Mouse (Mus musculus): ENCODE results near the gene Cobll1. TPM values are rescaled to one million over a fixed set of nuclear protein-coding genes. Genes with fewer than 3 reads are reported as not detected.

Gene Cobll1
- polyA plus RNA-seq, 1 experiment from 2014 or later = 3.5 TPM

DNA sequence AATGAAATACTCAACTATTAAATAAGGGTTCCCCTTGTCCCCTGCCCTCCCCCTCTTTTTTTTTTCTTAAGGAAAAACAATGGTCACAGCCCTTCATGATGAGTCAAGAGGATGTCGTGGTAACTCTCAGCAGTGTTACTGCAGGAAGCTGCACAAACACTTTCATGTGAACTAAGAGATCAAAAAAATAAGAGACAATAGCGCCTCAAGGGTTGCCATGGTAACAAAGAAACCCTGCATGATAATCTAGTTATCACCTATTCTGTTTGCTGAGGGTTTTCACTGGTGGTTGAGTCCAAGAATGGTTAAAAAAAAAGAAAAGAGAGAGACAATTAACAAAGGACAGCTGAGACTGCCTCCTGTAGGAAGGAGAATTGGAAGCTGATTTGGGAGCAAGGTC, 56.5 kb downstream of the Cobll1 start:
- H3K36me3 ChIP-seq (replicated peaks) = no peaks in the 10 kb centered on the region
- DNase-seq (ENCODE audit: extremely low spot score, low spot score) = no peak
- WGBS = 40% methylated on average over 2 of the region's 2 CpGs
- H3K27ac ChIP-seq = peak overlapping the region; percentile 85; the same call in 1 of the 2 replicates
- H3K9me3 ChIP-seq = no peaks in the 10 kb centered on the region; the same call in 1 of the 2 replicates
- H3K4me1 ChIP-seq = peaks cover 30% of the 10 kb centered on the region
- H3K27me3 ChIP-seq (ENCODE audit: poor library complexity, severe bottlenecking) = no peaks in the 10 kb centered on the region
- no peak overlapping the region for H3K4me3 ChIP-seq

GRCm38 (mm10) chr2:65181736-65182135, 57.5 kb downstream of the Cobll1 start:
- Histone ChIP-seq H3K4me1 (peaks cover 30% of the 10 kb centered on the region), H3K9me3 (no peaks in the 10 kb centered on the region; the same call in 1 of the 2 replicates), H3K4me3 (no peak overlapping the region), H3K36me3 (replicated peaks) (no peaks in the 10 kb centered on the region), H3K27ac (peak overlapping the region; percentile 85), H3K27me3 (ENCODE audit: poor library complexity, severe bottlenecking) (no peaks in the 10 kb centered on the region)
- WGBS = 82% methylated on average over 8 of the region's 8 CpGs
- DNase-seq (ENCODE audit: extremely low spot score, low spot score) = no peak

- no peaks in the 10 kb centered on the region for H3K27me3 ChIP-seq (ENCODE audit: poor library complexity, severe bottlenecking)
- DNase-seq (ENCODE audit: extremely low spot score, low spot score) = peak; percentile 45
- H3K27ac ChIP-seq = peak overlapping the region; percentile 85
- H3K36me3 ChIP-seq (replicated peaks) = no peaks in the 10 kb centered on the region
- 44% methylated on average over 9 of the region's 9 CpGs for WGBS
- H3K4me3 ChIP-seq = no peak overlapping the region
- H3K9me3 ChIP-seq = no peaks in the 10 kb centered on the region; the same call in 1 of the 2 replicates
- peaks cover 30% of the 10 kb centered on the region for H3K4me1 ChIP-seq
Observed at GRCm38 (mm10) chr2:65181066-65181716, 58.0 kb downstream of the Cobll1 start.

DNA sequence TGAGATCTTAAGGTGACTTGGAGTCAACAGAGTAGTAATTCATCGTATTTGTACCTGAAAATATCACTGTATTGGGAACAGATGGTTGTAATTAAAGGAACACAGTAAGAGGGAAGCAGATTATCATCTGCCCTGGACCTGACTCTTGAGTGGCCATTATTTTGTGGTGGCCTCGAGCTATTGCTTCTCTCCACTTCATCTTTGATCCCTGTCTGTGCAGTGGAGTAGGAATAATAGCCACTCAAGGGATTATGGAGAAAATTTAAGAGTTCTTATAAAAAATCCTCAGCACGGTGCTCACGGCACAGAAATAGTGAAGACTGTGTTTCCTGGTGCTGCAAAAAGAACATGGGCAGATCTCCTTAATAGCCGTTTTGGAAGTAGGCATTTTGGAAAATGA, 63.6 kb downstream of the Cobll1 start:
- Histone ChIP-seq H3K4me3 (no peak overlapping the region), H3K9me3 (no peaks in the 10 kb centered on the region; the same call in 1 of the 2 replicates), H3K27ac (no peak overlapping the region), H3K36me3 (replicated peaks) (no peaks in the 10 kb centered on the region), H3K4me1 (peaks cover 11% of the 10 kb centered on the region), H3K27me3 (ENCODE audit: poor library complexity, severe bottlenecking) (no peaks in the 10 kb centered on the region)
- WGBS = 62% methylated on average over 5 of the region's 5 CpGs
- DNase-seq (ENCODE audit: extremely low spot score, low spot score) = no peak

DNA sequence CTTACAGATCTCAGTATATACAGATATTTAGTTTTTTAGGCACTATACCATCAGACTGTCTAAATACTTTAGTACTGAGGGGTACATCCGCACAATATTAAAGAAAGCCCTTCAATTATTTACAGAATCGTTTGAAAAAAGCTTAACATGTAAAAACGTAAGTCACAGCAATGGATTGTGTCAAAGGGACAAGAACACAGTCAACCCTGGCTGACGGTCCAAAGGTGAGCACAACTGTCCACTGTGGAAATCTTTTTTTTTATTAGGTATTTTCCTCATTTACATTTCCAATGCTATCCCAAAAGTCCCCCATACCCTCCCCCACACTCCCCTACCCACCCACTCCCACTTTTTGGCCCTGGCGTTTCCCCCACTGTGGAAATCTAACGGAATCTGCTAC, 67.1 kb downstream of the Cobll1 start:
- no peaks in the 10 kb centered on the region for H3K36me3 ChIP-seq (replicated peaks)
- 93% methylated on average over 6 of the region's 6 CpGs for WGBS
- no peaks in the 10 kb centered on the region for H3K9me3 ChIP-seq
- H3K4me1 ChIP-seq = peaks cover 9% of the 10 kb centered on the region
- H3K4me3 ChIP-seq = no peak overlapping the region
- H3K27me3 ChIP-seq (ENCODE audit: poor library complexity, severe bottlenecking) = no peaks in the 10 kb centered on the region
- H3K27ac ChIP-seq = no peak overlapping the region
- no peak for DNase-seq (ENCODE audit: extremely low spot score, low spot score)

- Histone ChIP-seq H3K9me3 (no peaks in the 10 kb centered on the region), H3K36me3 (replicated peaks) (no peaks in the 10 kb centered on the region), H3K4me1 (peaks cover 9% of the 10 kb centered on the region), H3K27ac (no peak overlapping the region), H3K27me3 (ENCODE audit: poor library complexity, severe bottlenecking) (no peaks in the 10 kb centered on the region), H3K4me3 (no peak overlapping the region)
- no peak for DNase-seq (ENCODE audit: extremely low spot score, low spot score)
- WGBS = 76% methylated on average over 1 of the region's 1 CpGs
Observed at GRCm38 (mm10) chr2:65171516-65171915, 67.7 kb downstream of the Cobll1 start.

- H3K27ac ChIP-seq = no peak overlapping the region
- H3K36me3 ChIP-seq (replicated peaks) = no peaks in the 10 kb centered on the region
- H3K27me3 ChIP-seq (ENCODE audit: poor library complexity, severe bottlenecking) = no peaks in the 10 kb centered on the region
- no peak for DNase-seq (ENCODE audit: extremely low spot score, low spot score)
- 96% methylated on average over 18 of the region's 18 CpGs for WGBS
- H3K4me3 ChIP-seq = no peak overlapping the region
- peaks cover 7% of the 10 kb centered on the region for H3K4me1 ChIP-seq
- no peaks in the 10 kb centered on the region for H3K9me3 ChIP-seq
Observed at GRCm38 (mm10) chr2:65170693-65171456, 68.3 kb downstream of the Cobll1 start.

GRCm38 (mm10) chr2:65170256-65170655, 68.9 kb downstream of the Cobll1 start:
- Histone ChIP-seq H3K27ac (no peak overlapping the region), H3K4me1 (peaks cover under 1% of the 10 kb centered on the region), H3K27me3 (ENCODE audit: poor library complexity, severe bottlenecking) (no peaks in the 10 kb centered on the region), H3K9me3 (no peaks in the 10 kb centered on the region), H3K4me3 (no peak overlapping the region), H3K36me3 (replicated peaks) (no peaks in the 10 kb centered on the region)
- 96% methylated on average over 5 of the region's 5 CpGs for WGBS
- no peak for DNase-seq (ENCODE audit: extremely low spot score, low spot score)

GRCm38 (mm10) chr2:65163990-65164389, 75.2 kb downstream of the Cobll1 start:
- Histone ChIP-seq H3K27me3 (ENCODE audit: poor library complexity, severe bottlenecking) (no peaks in the 10 kb centered on the region), H3K36me3 (replicated peaks) (no peaks in the 10 kb centered on the region), H3K4me1 (no peaks in the 10 kb centered on the region), H3K27ac (no peak overlapping the region), H3K9me3 (no peaks in the 10 kb centered on the region), H3K4me3 (no peak overlapping the region)
- DNase-seq (ENCODE audit: extremely low spot score, low spot score) = no peak
- 93% methylated on average over 4 of the region's 4 CpGs for WGBS

GRCm38 (mm10) chr2:65162625-65163024, 76.6 kb downstream of the Cobll1 start:
- H3K36me3 ChIP-seq (replicated peaks) = no peaks in the 10 kb centered on the region
- H3K4me1 ChIP-seq = no peaks in the 10 kb centered on the region
- H3K27me3 ChIP-seq (ENCODE audit: poor library complexity, severe bottlenecking) = no peaks in the 10 kb centered on the region
- WGBS = 91% methylated on average over 5 of the region's 5 CpGs
- DNase-seq (ENCODE audit: extremely low spot score, low spot score) = no peak
- H3K9me3 ChIP-seq = no peaks in the 10 kb centered on the region
- no peak overlapping the region for H3K27ac ChIP-seq
- H3K4me3 ChIP-seq = no peak overlapping the region

GRCm38 (mm10) chr2:65161715-65162114, 77.5 kb downstream of the Cobll1 start:
- Histone ChIP-seq H3K36me3 (replicated peaks) (no peaks in the 10 kb centered on the region), H3K4me3 (no peak overlapping the region), H3K27ac (no peak overlapping the region), H3K4me1 (no peaks in the 10 kb centered on the region), H3K9me3 (no peaks in the 10 kb centered on the region), H3K27me3 (ENCODE audit: poor library complexity, severe bottlenecking) (no peaks in the 10 kb centered on the region)
- DNase-seq (ENCODE audit: extremely low spot score, low spot score) = no peak
- 83% methylated on average over 2 of the region's 2 CpGs for WGBS

DNA sequence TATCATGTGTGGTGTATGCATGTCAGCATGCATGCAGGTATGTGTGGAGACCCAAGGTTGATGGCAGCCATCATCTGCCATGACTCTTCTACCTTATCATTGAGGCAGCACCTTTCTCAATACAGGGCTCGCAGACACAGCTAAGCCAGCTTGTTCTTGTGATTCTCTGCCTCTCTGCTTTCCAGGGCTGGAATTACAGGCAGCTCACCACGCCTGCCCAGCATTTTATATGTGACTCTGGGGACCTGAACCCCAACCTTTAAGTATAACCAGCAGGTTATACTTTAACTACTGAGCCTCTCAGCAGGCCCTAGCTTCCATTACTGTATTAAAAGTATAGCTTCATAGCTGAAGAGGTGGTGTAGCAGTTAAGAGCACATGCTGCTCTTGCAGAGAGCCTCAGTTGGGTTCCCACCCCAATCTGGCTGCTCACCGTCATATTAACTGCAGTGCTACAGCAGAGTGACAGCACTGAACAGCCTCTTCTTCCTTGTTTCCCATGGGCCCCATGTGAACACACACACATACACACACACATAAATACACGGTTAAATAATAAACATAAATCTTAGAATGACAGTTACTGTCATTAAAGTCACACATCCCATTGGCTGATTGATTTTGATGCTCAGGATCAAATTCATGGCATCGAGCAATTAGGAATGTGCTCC, 81.1 kb downstream of the Cobll1 start:
- Histone ChIP-seq H3K4me3 (no peak overlapping the region), H3K27ac (no peak overlapping the region), H3K4me1 (no peaks in the 10 kb centered on the region), H3K9me3 (no peaks in the 10 kb centered on the region), H3K27me3 (ENCODE audit: poor library complexity, severe bottlenecking) (no peaks in the 10 kb centered on the region), H3K36me3 (replicated peaks) (no peaks in the 10 kb centered on the region)
- DNase-seq (ENCODE audit: extremely low spot score, low spot score) = no peak
- 92% methylated on average over 5 of the region's 5 CpGs for WGBS

DNA sequence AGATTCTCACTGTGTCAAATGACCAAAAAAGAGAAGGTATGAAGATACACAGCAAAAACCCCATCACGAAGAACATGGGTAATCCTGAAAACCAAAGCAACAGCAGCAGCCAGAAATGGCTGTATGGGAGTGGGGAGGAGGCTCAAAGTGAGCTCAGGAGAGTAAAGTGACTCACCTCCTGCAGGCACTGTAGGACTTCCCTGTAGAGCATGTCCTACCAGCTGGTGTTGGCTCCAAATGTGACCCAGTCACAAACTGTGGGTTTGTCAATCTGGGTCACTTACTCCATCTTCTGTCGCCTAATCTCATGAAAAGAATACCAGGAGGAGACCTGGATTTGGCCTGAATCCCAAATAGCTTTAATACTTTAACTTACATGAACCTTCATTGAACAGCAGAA, 81.9 kb downstream of the Cobll1 start:
- WGBS = 86% methylated on average over 2 of the region's 2 CpGs
- no peak for DNase-seq (ENCODE audit: extremely low spot score, low spot score)
- Histone ChIP-seq H3K4me3 (no peak overlapping the region), H3K9me3 (no peaks in the 10 kb centered on the region), H3K27ac (no peak overlapping the region), H3K36me3 (replicated peaks) (no peaks in the 10 kb centered on the region), H3K4me1 (no peaks in the 10 kb centered on the region), H3K27me3 (ENCODE audit: poor library complexity, severe bottlenecking) (no peaks in the 10 kb centered on the region)

All from forebrain, embryonic 10.5 days (tissue).